Mouse (Mus musculus): Measurements from ENCODE around the gene Vwc2. TPM values are rescaled to one million over a fixed set of nuclear protein-coding genes. Genes with fewer than 3 reads are reported as not detected.

The Vwc2 gene
- polyA plus RNA-seq, 1 experiment: not detected

DNA sequence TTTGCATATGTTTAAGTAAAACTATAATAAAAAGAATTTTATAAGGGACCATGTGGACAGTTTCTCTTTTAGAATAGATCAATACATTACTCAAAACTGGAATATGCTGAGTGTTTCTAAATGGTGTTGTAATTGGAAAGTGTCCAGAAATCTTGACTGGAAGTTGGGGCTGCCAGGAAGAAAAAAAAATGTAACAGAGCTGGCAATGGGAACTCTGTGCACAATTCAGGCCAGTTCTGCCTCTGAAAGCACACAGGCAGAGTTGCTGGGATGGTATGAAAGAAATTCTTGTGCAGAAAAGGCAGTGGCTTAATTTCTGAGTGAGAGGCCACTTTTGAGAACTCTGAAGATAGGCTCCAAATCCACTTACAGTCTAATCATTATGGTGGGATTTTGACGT is 11.4 kb upstream of the Vwc2 start:
- Histone ChIP-seq H3K9me3 (replicated peaks; ENCODE audit: control insufficient read depth, insufficient read depth, low read length, poor library complexity, severe bottlenecking) (peaks cover 7% of the 10 kb centered on the region), H3K36me3 (ENCODE audit: control insufficient read depth, insufficient read depth, low read length, poor library complexity, severe bottlenecking) (no peaks in the 10 kb centered on the region; the same call in 1 of the 2 replicates), H3K27me3 (ENCODE audit: control insufficient read depth, insufficient read depth, low read length, poor library complexity, severe bottlenecking) (no peaks in the 10 kb centered on the region), H3K9ac (ENCODE audit: low read depth, poor library complexity, severe bottlenecking) (no peak overlapping the region), H3K4me3 (ENCODE audit: low read depth, low read length) (no peak overlapping the region), H3K4me1 (ENCODE audit: control insufficient read depth, insufficient read depth, low read length) (no peaks in the 10 kb centered on the region), H3K27ac (ENCODE audit: insufficient read depth, low read length) (no peak overlapping the region)
- TF ChIP-seq CTCF (IDR thresholded peaks at IDR 0.05; ENCODE audit: low read depth, low read length): no peak
- no peak for TF ChIP-seq POLR2A (IDR thresholded peaks at IDR 0.05; ENCODE audit: insufficient read depth, low read length)
- TF ChIP-seq EP300 (IDR thresholded peaks at IDR 0.05; ENCODE audit: insufficient read depth, low read depth, low read length): no peak

DNA sequence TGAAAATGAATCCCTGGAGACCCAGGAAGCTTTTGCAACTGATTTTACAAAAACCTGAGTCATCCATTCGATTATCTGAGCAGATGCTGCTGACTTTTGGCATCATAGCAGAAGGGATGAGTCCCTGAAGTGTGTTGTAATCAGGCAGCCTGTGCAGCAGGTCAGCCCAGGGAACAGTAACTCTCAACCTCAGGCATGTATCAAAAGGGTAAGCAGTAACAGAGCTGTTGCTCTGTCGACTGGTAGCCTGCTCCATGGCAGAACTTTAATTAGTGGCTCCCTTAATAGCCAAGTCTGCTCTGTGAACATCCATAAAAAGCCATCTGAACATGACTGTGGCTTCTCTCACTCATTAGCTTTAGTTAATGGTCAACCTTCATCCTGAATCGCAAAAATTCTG is 5.1 kb upstream of the Vwc2 start:
- no peaks in the 10 kb centered on the region for H3K36me3 ChIP-seq (ENCODE audit: control insufficient read depth, insufficient read depth, low read length, poor library complexity, severe bottlenecking)
- no peak overlapping the region for H3K27ac ChIP-seq (ENCODE audit: insufficient read depth, low read length)
- peaks cover 7% of the 10 kb centered on the region for H3K9me3 ChIP-seq (replicated peaks; ENCODE audit: control insufficient read depth, insufficient read depth, low read length, poor library complexity, severe bottlenecking)
- no peaks in the 10 kb centered on the region for H3K4me1 ChIP-seq (ENCODE audit: control insufficient read depth, insufficient read depth, low read length)
- TF ChIP-seq EP300 (IDR thresholded peaks at IDR 0.05; ENCODE audit: insufficient read depth, low read depth, low read length) (no peak), CTCF (IDR thresholded peaks at IDR 0.05; ENCODE audit: low read depth, low read length) (no peak), POLR2A (IDR thresholded peaks at IDR 0.05; ENCODE audit: insufficient read depth, low read length) (no peak)
- no peak overlapping the region for H3K4me3 ChIP-seq (ENCODE audit: low read depth, low read length)
- no peak overlapping the region for H3K9ac ChIP-seq (ENCODE audit: low read depth, poor library complexity, severe bottlenecking)
- H3K27me3 ChIP-seq (ENCODE audit: control insufficient read depth, insufficient read depth, low read length, poor library complexity, severe bottlenecking): peaks cover 10% of the 10 kb centered on the region

DNA sequence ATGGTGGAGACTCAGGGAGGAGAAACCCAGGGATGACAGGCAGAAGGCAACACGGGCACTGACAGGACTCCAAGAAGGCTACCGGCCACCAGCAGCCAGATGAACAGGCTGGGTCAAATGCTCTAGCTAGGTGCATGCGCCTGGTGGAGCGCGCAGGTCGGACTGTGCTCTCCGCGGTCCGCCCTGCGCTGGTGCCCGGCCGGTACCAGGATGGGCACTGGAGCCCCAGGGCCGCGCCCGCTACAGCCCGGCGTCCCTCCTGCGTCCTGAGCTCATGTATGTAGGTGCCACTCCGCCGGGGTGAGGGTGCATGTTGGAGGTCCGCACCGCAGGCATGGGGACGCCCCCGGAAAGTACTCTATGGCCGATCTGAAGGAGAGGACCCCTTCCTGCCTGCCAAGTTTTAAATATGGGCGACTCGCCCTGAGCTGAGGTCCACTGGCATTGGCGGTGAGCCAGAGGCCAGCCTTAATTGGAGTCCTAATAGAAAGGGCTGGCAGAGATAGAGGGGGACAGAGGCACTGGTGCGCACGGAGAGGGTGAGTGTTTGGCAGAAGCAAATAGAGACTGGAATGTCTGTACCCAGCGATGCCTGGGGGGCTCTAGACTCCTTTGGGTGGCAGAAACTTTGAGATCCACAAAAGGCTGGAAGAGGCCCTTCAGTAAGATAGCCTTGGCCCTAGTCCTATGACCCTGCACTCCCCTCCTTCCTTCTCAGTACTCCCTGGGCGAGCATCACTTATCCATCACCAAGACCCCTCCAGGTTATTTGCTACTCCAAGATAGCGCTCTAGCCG is 409 bp downstream of the Vwc2 start:
- no peaks in the 10 kb centered on the region for H3K4me1 ChIP-seq (ENCODE audit: control insufficient read depth, insufficient read depth, low read length)
- TF ChIP-seq POLR2A (IDR thresholded peaks at IDR 0.05; ENCODE audit: insufficient read depth, low read length) (no peak), CTCF (IDR thresholded peaks at IDR 0.05; ENCODE audit: low read depth, low read length) (no peak), EP300 (IDR thresholded peaks at IDR 0.05; ENCODE audit: insufficient read depth, low read depth, low read length) (no peak)
- H3K9me3 ChIP-seq (replicated peaks; ENCODE audit: control insufficient read depth, insufficient read depth, low read length, poor library complexity, severe bottlenecking): peaks cover 7% of the 10 kb centered on the region
- no peak overlapping the region for H3K27ac ChIP-seq (ENCODE audit: insufficient read depth, low read length)
- H3K36me3 ChIP-seq (ENCODE audit: control insufficient read depth, insufficient read depth, low read length, poor library complexity, severe bottlenecking): no peaks in the 10 kb centered on the region
- peaks cover 36% of the 10 kb centered on the region for H3K27me3 ChIP-seq (ENCODE audit: control insufficient read depth, insufficient read depth, low read length, poor library complexity, severe bottlenecking)
- peak overlapping the region; percentile 2; the same call in 1 of the 2 replicates for H3K9ac ChIP-seq (ENCODE audit: low read depth, poor library complexity, severe bottlenecking)
- H3K4me3 ChIP-seq (ENCODE audit: low read depth, low read length): peak overlapping the region; percentile 53

DNA sequence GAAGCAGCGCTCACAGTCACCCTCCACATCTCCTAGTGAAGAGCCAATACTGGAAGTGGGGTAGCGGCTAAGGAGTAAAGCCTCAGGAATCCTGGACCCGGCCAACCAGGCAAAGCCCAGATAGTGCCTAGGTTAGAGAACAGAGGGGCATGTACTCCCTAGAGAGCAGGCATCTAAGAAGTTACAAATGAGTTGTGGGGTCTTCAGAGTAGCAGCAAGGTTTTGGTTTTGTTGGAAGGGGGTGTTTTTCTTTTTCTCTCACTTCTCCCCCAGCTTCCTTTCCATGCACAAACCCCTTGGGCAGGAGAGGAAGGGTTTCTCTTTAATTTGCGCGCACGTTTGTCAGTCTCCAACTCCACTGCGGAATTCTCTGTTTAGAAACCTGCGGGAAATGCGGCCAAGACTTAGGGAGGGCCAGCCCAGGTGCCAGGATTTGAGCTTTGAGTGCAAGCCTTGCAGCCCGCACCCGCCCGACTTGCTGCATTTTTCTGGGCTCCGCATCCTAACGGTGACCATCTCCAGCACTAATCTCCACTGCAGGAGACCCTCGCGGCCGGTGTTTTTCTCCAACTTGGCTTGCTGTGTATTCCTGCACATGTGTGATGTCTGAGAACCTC is 1.1 kb downstream of the Vwc2 start:
- Histone ChIP-seq H3K9ac (ENCODE audit: low read depth, poor library complexity, severe bottlenecking) (peak overlapping the region; percentile 27), H3K4me1 (ENCODE audit: control insufficient read depth, insufficient read depth, low read length) (no peaks in the 10 kb centered on the region), H3K36me3 (ENCODE audit: control insufficient read depth, insufficient read depth, low read length, poor library complexity, severe bottlenecking) (no peaks in the 10 kb centered on the region), H3K4me3 (ENCODE audit: low read depth, low read length) (peak overlapping the region; percentile 62), H3K9me3 (replicated peaks; ENCODE audit: control insufficient read depth, insufficient read depth, low read length, poor library complexity, severe bottlenecking) (peaks cover 7% of the 10 kb centered on the region), H3K27ac (ENCODE audit: insufficient read depth, low read length) (no peak overlapping the region), H3K27me3 (ENCODE audit: control insufficient read depth, insufficient read depth, low read length, poor library complexity, severe bottlenecking) (peaks cover 36% of the 10 kb centered on the region)
- no peak for TF ChIP-seq EP300 (IDR thresholded peaks at IDR 0.05; ENCODE audit: insufficient read depth, low read depth, low read length)
- no peak for TF ChIP-seq CTCF (IDR thresholded peaks at IDR 0.05; ENCODE audit: low read depth, low read length)
- no peak for TF ChIP-seq POLR2A (IDR thresholded peaks at IDR 0.05; ENCODE audit: insufficient read depth, low read length)

DNA sequence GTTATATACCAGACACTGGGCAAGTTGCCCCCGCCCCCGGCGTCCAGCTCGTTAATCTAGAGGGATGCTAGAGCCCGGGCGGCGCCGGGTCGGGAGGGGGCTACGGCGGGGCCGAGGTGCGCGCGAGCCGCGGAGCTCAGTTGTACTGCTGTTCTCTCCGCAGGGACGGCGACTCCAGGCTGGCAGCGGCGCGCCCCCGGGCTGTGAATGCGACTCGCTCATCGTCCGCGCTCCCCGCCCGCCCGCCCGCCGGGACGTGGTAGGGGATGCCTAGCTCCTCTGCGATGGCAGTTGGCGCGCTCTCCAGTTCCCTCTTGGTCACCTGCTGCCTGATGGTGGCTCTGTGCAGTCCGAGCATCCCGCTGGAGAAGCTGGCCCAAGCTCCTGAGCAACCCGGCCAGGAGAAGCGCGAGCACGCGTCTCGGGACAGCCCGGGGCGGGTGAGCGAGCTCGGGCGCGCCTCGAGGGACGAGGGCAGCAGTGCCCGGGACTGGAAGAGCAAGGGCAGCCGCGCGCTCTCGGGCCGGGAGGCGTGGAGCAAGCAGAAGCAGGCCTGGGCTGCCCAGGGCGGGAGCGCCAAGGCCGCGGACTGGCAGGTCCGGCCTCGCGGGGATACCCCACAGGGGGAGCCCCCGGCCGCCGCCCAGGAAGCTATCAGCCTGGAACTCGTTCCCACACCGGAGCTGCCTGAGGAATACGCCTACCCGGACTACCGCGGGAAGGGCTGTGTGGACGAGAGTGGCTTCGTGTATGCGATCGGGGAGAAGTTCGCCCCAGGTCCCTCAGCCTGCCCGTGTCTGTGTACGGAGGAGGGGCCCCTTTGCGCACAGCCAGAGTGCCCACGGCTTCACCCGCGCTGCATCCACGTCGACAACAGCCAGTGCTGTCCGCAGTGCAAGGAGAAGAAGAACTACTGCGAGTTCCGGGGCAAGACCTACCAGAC is 1.9 kb downstream of the Vwc2 start:
- no peaks in the 10 kb centered on the region for H3K36me3 ChIP-seq (ENCODE audit: control insufficient read depth, insufficient read depth, low read length, poor library complexity, severe bottlenecking)
- H3K27me3 ChIP-seq (ENCODE audit: control insufficient read depth, insufficient read depth, low read length, poor library complexity, severe bottlenecking): peaks cover 36% of the 10 kb centered on the region
- H3K27ac ChIP-seq (ENCODE audit: insufficient read depth, low read length): no peak overlapping the region
- no peaks in the 10 kb centered on the region for H3K4me1 ChIP-seq (ENCODE audit: control insufficient read depth, insufficient read depth, low read length)
- TF ChIP-seq POLR2A (IDR thresholded peaks at IDR 0.05; ENCODE audit: insufficient read depth, low read length) (no peak), CTCF (IDR thresholded peaks at IDR 0.05; ENCODE audit: low read depth, low read length) (no peak), EP300 (IDR thresholded peaks at IDR 0.05; ENCODE audit: insufficient read depth, low read depth, low read length) (no peak)
- H3K9ac ChIP-seq (ENCODE audit: low read depth, poor library complexity, severe bottlenecking): peak overlapping the region; percentile 27
- H3K9me3 ChIP-seq (replicated peaks; ENCODE audit: control insufficient read depth, insufficient read depth, low read length, poor library complexity, severe bottlenecking): peaks cover 7% of the 10 kb centered on the region
- H3K4me3 ChIP-seq (ENCODE audit: low read depth, low read length): peak overlapping the region; percentile 62
